Mouse (Mus musculus) forebrain, postnatal 0 days (tissue): ENCODE measurements at regions not wholly inside any gene's neighbourhood (a gene's known extent, or its start where the extent isn't known, plus 50 kb on each side); places are given as distances from the start of the nearest gene placed in this dataset.
A peak's percentile ranks its signal among the peaks of the same experiment; 100 is the strongest.

Source experiments
- ATAC-seq: fragments of 200-750 bp; cut with Nextera tagmentation; 2 replicates; pipeline ENCODE4 v1.8.0; 2017; ENCODE audit warnings: mild to moderate bottlenecking, moderate library complexity
- DNase-seq: peaks from one replicate; pipeline ENCODE4 v3.0.0-alpha.2; 2015
- H3K27ac ChIP-seq: fragments of 300-500 bp; sonication (generic); 2 replicates; pipeline ENCODE4 v1.5.1; 2014; ENCODE audit warnings: low read depth, mild to moderate bottlenecking, antibody characterized with exemption, low read length, moderate library complexity, mixed read lengths
- H3K27me3 ChIP-seq: fragments of 300-500 bp; sonication (generic); 2 replicates; pipeline ENCODE4 v1.6.1; 2014; ENCODE audit warnings: mild to moderate bottlenecking, low read length, mixed read lengths; ENCODE audit not compliant: insufficient read depth
- H3K36me3 ChIP-seq: fragments of 300-500 bp; sonication (generic); 2 replicates; pipeline ENCODE4 v1.6.1; 2014; ENCODE audit warnings: mild to moderate bottlenecking, moderate library complexity; ENCODE audit not compliant: insufficient read depth
- H3K4me1 ChIP-seq: fragments of 300-500 bp; sonication (generic); 2 replicates; pipeline ENCODE4 v1.6.1; 2014; ENCODE audit warnings: antibody characterized with exemption; ENCODE audit not compliant: insufficient read depth
- H3K4me2 ChIP-seq: fragments of 300-500 bp; sonication (generic); 2 replicates; pipeline ENCODE4 v1.6.1; 2014; ENCODE audit warnings: low read depth, mild to moderate bottlenecking, moderate library complexity
- H3K4me3 ChIP-seq: fragments of 300-500 bp; sonication (generic); 2 replicates; pipeline ENCODE4 v1.5.1; 2014; ENCODE audit warnings: low read depth, low read length, mixed read lengths
- H3K9ac ChIP-seq: fragments of 300-500 bp; sonication (generic); 2 replicates; pipeline ENCODE4 v1.6.1; 2014; ENCODE audit warnings: mild to moderate bottlenecking
- H3K9me3 ChIP-seq: fragments of 300-500 bp; sonication (generic); 2 replicates; pipeline ENCODE4 v1.6.1; 2016; ENCODE audit warnings: low read length
- CTCF ChIP-seq: sonication (generic); IDR thresholded peaks from 2 replicates; pipeline ENCODE4 v1.5.1; 2016; ENCODE audit warnings: antibody characterized with exemption, control low read depth, low read depth
- WGBS: fragments of 180-500 bp; shearing (Covaris S2); extraction: QIAGEN DNeasy Blood & Tissue Kit; methylation state at CpG from one replicate; pipeline ENCODE4 v1.1.7; 2014; 5-methylcytosine and 5-hydroxymethylcytosine counted together

- Histone ChIP-seq H3K27me3 (no peaks in the 10 kb centered on the region), H3K27ac (no peak overlapping the region), H3K4me2 (no peak overlapping the region), H3K4me3 (no peak overlapping the region), H3K9me3 (no peaks in the 10 kb centered on the region), H3K9ac (no peak overlapping the region), H3K36me3 (no peaks in the 10 kb centered on the region), H3K4me1 (no peaks in the 10 kb centered on the region)
- no peak for ATAC-seq
- no peak for DNase-seq
- 90% methylated on average over 1 of the region's 1 CpGs for WGBS
- TF ChIP-seq CTCF: no peak
These were observed 193.3 kb downstream of the Gm12728 start for GRCm38 (mm10) chr4:105983018-105983417.

- Histone ChIP-seq H3K36me3 (no peaks in the 10 kb centered on the region), H3K4me3 (no peak overlapping the region), H3K4me1 (no peaks in the 10 kb centered on the region), H3K27ac (no peak overlapping the region), H3K27me3 (no peaks in the 10 kb centered on the region), H3K4me2 (no peak overlapping the region), H3K9ac (no peak overlapping the region), H3K9me3 (no peaks in the 10 kb centered on the region)
- WGBS: 82% methylated on average over 5 of the region's 5 CpGs
- ATAC-seq (no peak), DNase-seq (no peak)
- TF ChIP-seq CTCF: no peak
These were observed 198.4 kb downstream of the Gm12728 start for GRCm38 (mm10) chr4:105987963-105988602.

DNA sequence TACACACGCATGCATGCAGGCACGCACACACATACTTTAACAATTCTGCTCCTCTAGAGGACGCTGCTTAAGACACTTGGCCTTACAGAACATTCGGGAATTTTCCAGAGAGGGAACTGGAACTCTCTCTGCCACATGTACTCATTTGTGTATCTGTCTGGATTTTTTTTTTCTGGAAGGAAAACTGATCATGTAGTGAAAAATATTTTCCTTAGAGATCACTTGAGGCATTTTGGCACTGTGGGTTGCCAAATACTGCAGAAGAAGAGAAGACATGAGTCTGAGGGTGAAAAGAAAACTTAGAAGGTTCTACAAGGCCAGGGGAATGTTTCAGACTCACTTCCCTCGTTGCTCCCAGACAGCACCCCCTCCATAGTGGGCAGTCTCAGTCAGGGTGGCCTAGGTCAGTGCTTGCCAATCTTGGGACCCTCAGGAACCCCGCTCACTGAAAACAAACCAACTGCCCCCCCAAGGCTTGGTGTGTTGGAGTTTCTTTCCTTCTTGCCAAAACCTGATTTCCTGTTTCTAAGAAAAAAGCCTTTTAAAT is 203.0 kb downstream of the Gm12728 start:
- Histone ChIP-seq H3K27me3 (no peaks in the 10 kb centered on the region), H3K27ac (no peak overlapping the region), H3K9ac (no peak overlapping the region), H3K36me3 (no peaks in the 10 kb centered on the region), H3K4me2 (no peak overlapping the region), H3K9me3 (no peaks in the 10 kb centered on the region), H3K4me3 (no peak overlapping the region), H3K4me1 (no peaks in the 10 kb centered on the region)
- 70% methylated on average over 6 of the region's 6 CpGs for WGBS
- DNase-seq (no peak), ATAC-seq (no peak)
- no peak for TF ChIP-seq CTCF

DNA sequence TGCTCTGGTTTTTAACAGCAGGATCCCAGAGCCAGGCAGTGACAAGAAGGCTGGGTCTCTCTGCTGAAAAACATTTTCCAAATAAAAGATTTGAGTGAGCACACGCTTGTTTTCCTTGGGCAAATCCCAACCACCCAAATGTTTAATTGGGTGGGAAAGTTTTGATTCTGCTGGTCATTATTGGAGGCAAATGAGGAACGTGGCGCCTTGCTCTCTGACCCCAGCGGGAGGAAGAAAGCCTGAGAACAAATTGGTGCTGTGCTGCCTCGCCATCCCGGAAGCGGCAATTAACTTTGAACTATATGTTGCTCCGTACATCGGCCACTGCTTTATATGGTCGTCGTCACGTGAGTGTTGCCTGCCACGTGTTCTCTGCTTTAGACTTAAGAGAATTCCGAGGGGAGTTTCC is 204.7 kb downstream of the Gm12728 start:
- TF ChIP-seq CTCF: no peak
- WGBS: 60% methylated on average over 14 of the region's 14 CpGs
- DNase-seq (no peak), ATAC-seq (no peak)
- Histone ChIP-seq H3K27ac (no peak overlapping the region), H3K9me3 (no peaks in the 10 kb centered on the region), H3K4me1 (no peaks in the 10 kb centered on the region), H3K9ac (no peak overlapping the region), H3K27me3 (no peaks in the 10 kb centered on the region), H3K4me2 (no peak overlapping the region), H3K36me3 (no peaks in the 10 kb centered on the region), H3K4me3 (no peak overlapping the region)

DNA sequence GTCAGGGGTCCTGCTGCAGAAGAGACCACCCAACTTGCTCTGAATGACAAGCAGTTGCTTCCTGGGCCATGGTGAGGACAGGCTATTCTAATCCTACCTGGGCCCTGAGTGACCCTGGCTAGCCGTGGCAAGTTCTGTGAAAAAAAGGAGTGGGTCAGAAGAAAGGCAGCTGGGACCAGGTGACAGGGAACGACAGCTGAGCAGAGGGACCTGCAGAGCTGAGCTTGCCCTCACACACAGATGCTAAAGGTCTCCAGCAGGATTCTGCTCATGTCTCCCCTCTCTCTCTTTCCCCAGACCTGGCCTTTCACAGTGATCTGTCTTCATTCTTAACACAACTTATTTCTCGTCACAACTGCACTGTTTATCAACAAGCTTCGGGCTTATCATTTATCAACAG is 206.4 kb downstream of the Gm12728 start:
- H3K4me3 ChIP-seq: no peak overlapping the region
- H3K27me3 ChIP-seq: no peaks in the 10 kb centered on the region
- no peak for TF ChIP-seq CTCF
- no peak overlapping the region for H3K9ac ChIP-seq
- H3K36me3 ChIP-seq: no peaks in the 10 kb centered on the region
- no peaks in the 10 kb centered on the region for H3K4me1 ChIP-seq
- no peaks in the 10 kb centered on the region for H3K9me3 ChIP-seq
- no peak overlapping the region for H3K4me2 ChIP-seq
- WGBS: 80% methylated on average over 4 of the region's 4 CpGs
- no peak for ATAC-seq
- no peak overlapping the region for H3K27ac ChIP-seq
- no peak for DNase-seq

GRCm38 (mm10) chr4:105996893-105997630 is 207.4 kb downstream of the Gm12728 start:
- Histone ChIP-seq H3K27me3 (no peaks in the 10 kb centered on the region), H3K4me1 (no peaks in the 10 kb centered on the region), H3K27ac (0 out of 2 replicates have a peak overlapping the region, but pooled peaks have one; percentile 21), H3K9me3 (no peaks in the 10 kb centered on the region), H3K4me2 (no peak overlapping the region), H3K36me3 (no peaks in the 10 kb centered on the region), H3K4me3 (no peak overlapping the region), H3K9ac (no peak overlapping the region)
- ATAC-seq (peak; percentile 58), DNase-seq (peak; percentile 33)
- WGBS: 58% methylated on average over 3 of the region's 3 CpGs
- no peak for TF ChIP-seq CTCF

GRCm38 (mm10) chr4:106002516-106002915 is 212.8 kb downstream of the Gm12728 start:
- WGBS: 80% methylated on average over 3 of the region's 3 CpGs
- ATAC-seq: no peak
- no peaks in the 10 kb centered on the region for H3K4me1 ChIP-seq
- no peak overlapping the region for H3K9ac ChIP-seq
- no peaks in the 10 kb centered on the region for H3K36me3 ChIP-seq
- no peak for TF ChIP-seq CTCF
- no peak for DNase-seq
- H3K27me3 ChIP-seq: no peaks in the 10 kb centered on the region
- H3K27ac ChIP-seq: no peak overlapping the region
- H3K4me3 ChIP-seq: no peak overlapping the region
- no peak overlapping the region for H3K4me2 ChIP-seq
- H3K9me3 ChIP-seq: no peaks in the 10 kb centered on the region
